Mouse (Mus musculus): ENCODE measurements at regions not wholly inside any gene's neighbourhood (a gene's known extent, or its start where the extent isn't known, plus 50 kb on each side); places are given as distances from the start of the nearest gene placed in this dataset.
A peak's percentile ranks its signal among the peaks of the same experiment; 100 is the strongest.

DNA sequence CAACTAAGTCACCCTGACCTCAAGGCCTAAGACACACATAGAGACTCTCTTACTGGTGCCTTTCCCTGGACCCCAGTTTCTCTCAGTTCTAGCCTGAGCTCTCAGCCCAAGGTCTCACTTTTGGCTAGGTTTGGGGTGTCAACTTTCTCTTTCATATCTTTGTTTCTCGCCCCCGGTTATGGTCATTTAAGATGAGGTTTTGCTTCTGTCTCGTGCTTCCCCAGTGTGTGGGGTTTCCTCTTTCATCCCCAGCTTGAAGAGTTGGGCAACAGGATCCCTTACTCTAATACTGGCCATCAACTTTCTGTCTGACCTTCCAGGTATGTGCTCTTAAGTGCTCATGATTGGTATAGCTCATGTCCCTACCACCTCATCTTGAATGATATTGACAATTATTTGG, 67.5 kb downstream of the Lmo4 start:
- no peak for DNase-seq (ENCODE audit: low read depth, low spot score)

DNA sequence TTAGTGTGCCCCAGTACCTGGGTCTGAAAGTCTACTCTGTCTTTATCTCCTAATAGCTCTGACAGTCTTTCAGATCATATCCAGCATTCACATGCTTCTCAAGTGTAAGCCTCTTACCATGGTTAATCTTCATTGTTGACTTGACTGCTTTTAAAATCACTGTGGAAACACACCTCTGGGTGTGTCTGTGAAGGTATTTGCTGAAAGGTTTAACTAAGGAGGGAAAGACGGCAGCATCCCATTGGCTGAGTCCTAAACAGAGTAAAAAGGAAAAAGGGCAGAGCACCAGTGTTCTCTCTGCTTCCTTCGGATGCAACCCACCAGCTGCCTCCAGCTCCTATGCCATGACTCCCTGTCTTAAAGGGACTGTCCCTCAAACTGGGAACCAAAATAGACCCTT, 68.6 kb downstream of the Lmo4 start:
- no peak for DNase-seq (ENCODE audit: low read depth, low spot score)

GRCm38 (mm10) chr3:144135646-144136045, 69.4 kb downstream of the Lmo4 start:
- no peak for DNase-seq (ENCODE audit: low read depth, low spot score)

GRCm38 (mm10) chr3:144128042-144128441, 77.0 kb downstream of the Lmo4 start:
- no peak for DNase-seq (ENCODE audit: low read depth, low spot score)

DNA sequence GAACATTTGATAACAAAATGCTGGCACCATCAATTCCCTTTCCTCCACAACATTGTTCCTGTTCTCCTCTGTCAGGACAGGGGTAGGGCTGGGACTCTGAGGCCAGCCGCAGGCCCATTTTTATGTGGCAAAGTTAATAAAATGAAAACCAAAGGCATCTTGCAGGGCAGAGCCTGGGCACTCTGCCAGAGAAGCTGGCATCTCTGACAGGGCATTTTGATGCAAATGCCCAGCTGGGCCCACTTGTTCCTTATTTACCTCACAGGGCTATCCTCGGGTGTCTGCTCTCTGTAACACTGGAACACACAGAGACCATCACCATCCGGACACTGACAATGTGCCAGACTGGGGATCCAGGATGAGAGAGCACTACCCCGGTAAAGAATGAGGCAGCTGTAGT, 80.7 kb downstream of the Lmo4 start:
- DNase-seq (ENCODE audit: low read depth, low spot score), result peak; percentile 48

DNA sequence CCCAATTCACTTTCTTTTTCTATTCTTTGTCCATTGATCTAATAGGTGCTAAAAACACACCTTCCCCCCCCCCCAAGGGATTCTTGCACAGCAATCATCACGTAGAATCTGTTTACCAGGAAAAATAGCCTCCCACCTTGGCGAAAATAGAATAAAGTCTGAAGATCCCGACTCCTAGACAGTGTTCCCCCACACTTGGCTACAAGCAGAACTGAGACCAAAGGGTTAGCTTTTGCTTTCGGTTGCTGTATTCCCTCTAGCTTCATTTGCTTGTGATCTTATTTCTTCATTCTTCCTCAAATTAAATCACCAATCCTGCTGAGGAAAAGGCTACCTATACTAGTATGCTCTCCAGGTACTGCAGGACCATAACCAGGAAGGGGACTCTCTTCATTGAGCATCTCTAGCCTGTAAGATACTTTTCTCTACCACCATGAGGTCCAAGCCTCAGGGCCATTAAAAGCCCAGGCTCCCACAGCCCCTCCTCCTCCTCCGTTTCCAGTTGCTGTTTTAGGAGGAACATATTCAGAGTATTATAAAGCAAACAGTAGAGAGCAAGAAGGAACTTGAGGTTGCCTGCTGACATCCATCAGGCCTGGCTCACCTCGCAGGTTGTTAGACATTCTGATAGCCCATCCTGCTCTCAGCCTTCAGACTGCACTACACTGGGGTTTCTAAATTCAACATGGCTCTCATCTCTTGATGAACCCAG, 81.5 kb downstream of the Lmo4 start:
- DNase-seq (ENCODE audit: low read depth, low spot score), result no peak

DNA sequence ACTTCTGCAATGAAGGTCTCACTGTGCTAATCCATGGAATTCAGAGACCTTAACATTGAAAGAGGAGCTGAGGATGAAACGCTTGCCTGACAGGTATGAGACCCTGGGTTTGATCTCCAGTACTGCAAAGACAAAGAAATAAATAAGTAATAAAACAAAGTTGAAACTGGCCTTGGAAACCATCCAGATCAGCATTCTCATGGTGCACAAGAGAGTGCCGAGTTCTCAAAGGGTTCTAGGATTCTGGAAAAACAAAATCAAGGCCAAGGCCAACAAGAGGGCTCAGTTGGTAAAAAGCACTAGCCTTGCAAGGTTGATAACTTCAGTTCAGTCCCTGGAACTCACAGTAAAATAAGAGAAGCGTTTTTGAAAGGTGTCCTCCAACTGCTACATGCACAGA, 85.9 kb downstream of the Lmo4 start:
- DNase-seq (ENCODE audit: low read depth, low spot score), result no peak

- DNase-seq (ENCODE audit: low read depth, low spot score), result no peak
These were observed 91.1 kb downstream of the Lmo4 start for GRCm38 (mm10) chr3:144113672-144114645.

DNA sequence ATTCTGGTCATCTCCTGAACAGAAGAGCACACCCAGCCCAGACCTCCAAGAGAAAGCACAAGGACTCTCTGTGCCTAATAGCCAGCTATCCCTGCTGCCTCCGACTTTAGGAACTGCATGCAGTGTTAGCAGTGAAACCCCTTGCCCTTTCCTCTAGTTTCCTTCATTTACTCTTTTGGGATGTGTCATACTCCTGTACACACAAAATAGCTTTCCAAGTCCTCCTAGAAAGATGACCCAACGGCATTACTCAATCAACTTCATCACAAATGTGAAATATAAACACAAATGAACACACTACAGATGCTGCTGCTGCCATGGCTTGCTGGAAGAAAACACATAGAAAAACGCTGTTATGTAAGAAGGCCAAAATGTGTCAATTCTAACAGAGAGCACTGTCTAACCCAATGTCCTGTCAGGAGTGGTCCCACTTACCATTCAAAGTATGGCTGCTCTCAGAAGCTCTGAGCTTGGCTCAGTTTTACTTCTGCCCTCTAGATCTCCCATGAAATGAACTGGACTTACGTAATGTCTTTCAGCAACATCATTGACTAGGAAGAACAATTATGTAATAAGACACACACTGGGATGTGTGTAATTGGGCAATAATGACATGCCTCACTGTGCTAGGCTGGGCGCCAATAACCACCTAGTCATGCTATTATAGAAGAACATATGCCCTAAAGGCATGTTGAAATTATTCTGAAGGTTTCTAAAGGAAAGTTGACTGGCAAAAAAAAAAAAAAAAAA, 94.5 kb downstream of the Lmo4 start:
- no peak for DNase-seq (ENCODE audit: low read depth, low spot score)

- no peak for DNase-seq (ENCODE audit: low read depth, low spot score)
These were observed 95.3 kb downstream of the Lmo4 start for GRCm38 (mm10) chr3:144109769-144110168.

GRCm38 (mm10) chr3:144108310-144108709, 96.7 kb downstream of the Lmo4 start:
- no peak for DNase-seq (ENCODE audit: low read depth, low spot score)

DNA sequence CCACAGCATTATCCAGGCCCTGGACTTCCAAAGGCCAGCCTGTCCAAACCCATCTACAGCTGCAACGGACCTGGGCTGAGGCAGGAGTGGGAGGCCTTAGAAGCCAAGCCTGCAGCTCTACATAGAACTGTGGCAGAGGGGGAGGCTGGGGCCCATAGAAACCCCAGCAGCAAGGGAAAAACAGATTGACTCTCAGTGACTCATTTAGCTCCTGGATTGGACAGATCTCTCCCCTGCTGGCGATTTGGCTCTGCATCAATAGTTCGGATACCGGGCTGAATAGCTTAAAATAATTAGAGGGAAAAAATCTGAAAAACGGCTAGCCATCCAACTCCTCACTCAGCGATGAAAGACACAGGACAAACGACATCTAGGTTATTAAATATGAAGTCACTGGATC, 97.4 kb downstream of the Lmo4 start:
- DNase-seq (ENCODE audit: low read depth, low spot score), result peak; percentile 90

DNA sequence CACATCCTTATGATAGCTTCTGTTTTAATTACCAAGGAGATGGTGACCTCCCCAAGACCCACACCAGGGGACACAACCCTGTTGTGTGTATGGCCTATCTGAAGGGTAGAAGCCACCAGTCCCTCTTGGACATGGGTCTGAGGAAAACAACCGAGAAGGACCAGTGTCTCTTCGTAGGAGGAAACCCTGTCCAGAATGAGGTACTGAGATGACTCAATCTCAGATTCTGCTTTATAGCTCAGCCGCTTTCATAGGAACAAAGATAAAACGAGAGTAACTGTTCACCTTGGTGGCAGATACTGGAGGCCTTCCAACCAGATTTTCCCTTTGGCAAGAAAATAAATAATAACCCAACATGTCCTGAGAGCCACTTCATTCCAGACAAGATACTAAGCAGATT, 100.7 kb downstream of the Lmo4 start:
- no peak for DNase-seq (ENCODE audit: low read depth, low spot score)

GRCm38 (mm10) chr3:144099444-144099843, 105.6 kb downstream of the Lmo4 start:
- DNase-seq (ENCODE audit: low read depth, low spot score), result no peak

GRCm38 (mm10) chr3:144098762-144099161, 106.3 kb downstream of the Lmo4 start:
- DNase-seq (ENCODE audit: low read depth, low spot score), result no peak

DNA sequence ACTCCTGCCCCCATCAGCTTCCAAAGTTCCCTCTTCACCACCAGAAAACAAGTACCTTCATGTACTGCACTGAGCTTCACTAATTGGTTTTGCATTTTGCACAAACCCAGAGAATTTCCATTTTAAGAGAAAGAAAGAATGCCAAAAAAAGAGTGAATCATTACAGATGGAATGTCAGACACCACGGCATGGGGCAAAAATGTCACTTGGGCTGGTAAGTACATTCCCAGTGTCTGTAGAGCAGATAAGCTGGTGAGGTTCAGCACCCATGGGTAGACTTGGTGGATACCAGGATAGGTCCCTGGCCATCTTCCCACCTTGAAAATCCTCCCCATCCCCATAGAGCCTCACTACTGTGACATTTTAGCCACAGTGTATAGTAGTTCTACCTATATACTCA, 113.8 kb downstream of the Lmo4 start:
- no peak for DNase-seq (ENCODE audit: low read depth, low spot score)

GRCm38 (mm10) chr3:144089790-144090256, 115.2 kb downstream of the Lmo4 start:
- DNase-seq (ENCODE audit: low read depth, low spot score), result no peak

DNA sequence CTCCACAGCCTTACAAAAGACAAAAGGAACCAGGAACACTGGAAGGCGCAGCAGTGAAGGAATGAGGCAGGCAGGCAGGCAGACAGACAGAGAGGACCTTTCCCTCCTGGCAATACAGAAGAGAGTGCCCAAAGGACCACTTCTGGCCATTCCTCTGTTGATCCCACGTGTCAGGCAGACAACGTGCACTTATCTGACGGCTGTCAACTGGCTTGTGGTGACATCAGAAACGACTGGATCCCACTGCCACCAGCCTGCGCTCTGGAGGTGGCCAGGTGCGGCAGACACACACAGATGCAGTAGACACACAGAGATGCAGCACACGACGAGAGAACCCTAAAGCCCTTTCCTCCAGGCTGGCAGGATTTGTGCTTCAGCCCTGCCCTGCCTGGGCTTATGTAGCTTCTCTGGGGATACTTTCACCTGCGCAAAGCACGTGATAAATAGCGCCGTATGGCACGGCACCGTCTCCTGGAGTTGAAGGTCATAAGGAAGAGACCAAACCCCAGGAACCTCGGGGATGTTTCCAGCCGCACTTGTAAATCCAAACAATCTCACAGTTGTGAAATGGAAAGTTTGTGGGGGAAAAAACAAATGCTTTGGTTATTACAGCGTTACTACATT, 116.6 kb downstream of the Lmo4 start:
- DNase-seq (ENCODE audit: low read depth, low spot score), result no peak

GRCm38 (mm10) chr3:144087771-144088170, 117.2 kb downstream of the Lmo4 start:
- no peak for DNase-seq (ENCODE audit: low read depth, low spot score)

DNA sequence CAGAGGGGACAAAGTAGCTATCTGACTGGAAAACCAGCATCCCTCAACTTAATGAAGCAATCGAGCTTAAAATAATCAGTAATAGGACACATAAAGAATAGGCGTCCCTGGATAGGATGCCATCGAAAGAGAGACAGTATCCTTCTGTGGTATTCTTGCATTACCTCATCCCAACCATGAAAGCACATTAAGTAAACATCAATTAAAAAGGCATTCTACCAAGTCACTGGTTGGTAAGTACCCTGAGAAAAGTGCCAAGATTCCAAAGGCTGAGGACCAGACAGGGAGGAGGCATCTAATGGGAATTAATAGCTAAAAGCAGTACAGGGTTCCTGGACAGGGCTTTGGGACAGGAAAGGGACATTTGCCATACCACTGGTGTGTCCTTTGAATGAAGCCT, 118.8 kb downstream of the Lmo4 start:
- no peak for DNase-seq (ENCODE audit: low read depth, low spot score)

- no peak for DNase-seq (ENCODE audit: low read depth, low spot score)
These were observed 125.1 kb downstream of the Lmo4 start for GRCm38 (mm10) chr3:144079960-144080359.
